Mouse (Mus musculus) megakaryocyte, embryonic 14.5 days (primary cell): ENCODE data around the gene Bdh1.

Experiments
- FLI1 ChIP-seq: IDR thresholded peaks from 2 replicates; pipeline ENCODE4 v1.6.1; 2012; ENCODE audit warnings: low read length, inconsistent platforms, mixed read lengths
- GATA1 ChIP-seq: IDR thresholded peaks from 3 replicates; pipeline ENCODE4 v1.6.1; 2012; ENCODE audit warnings: mixed read lengths, low read length, inconsistent platforms, borderline replicate concordance

DNA sequence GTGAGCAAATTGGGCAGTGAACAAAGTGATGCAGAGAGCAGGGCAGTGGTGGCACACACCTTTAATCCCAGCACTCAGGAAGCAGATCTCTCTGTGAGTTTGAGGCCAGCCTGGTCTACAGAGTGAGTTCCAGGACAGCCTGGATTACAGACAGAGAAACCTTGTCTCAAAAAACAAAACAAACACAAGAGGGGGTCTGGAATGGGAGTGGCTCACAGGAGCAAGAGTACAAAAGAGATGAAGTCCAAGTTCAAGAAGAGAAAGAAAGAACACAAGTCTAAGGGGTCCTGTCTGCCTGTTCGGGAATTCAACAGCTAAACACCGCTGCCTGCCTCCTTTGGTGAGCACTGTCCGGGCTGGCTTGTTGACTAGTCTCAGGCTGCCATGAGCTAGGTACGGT lies 13.1 kb downstream of the Bdh1 start:
- TF ChIP-seq GATA1, result no peak
- no peak for TF ChIP-seq FLI1
